In genomic region chr9:57750901-57751300, GRCm38 (mm10) we compare ENCODE assay signal across 1 mouse cellular context.
TF ChIP-seq lines count a peak whose summit lies in the region.

No protein-coding gene starts in this region.

TF ChIP-seq in CH12.LX, 34 proteins besides CTCF, POLR2A, EP300 and RAD21 (continued from another document):
- TF ChIP-seq POLR2AphosphoS2 (IDR thresholded peaks at IDR 0.05; ENCODE audit: low read depth, low read length), result no peak
- TF ChIP-seq ETS1 (conservative IDR thresholded peaks at IDR 0.05; ENCODE audit: low read depth, low read length), result no peak
- TF ChIP-seq USF2 (conservative IDR thresholded peaks at IDR 0.05; ENCODE audit: low read depth, low read length), result no peak
- TF ChIP-seq PAX5 (IDR thresholded peaks at IDR 0.05; ENCODE audit: low read length), result no peak
- TF ChIP-seq MAX (IDR thresholded peaks at IDR 0.05; ENCODE audit: low read length), result no peak
- no peak for TF ChIP-seq NELFE (IDR thresholded peaks at IDR 0.05; ENCODE audit: low read depth, low read length)
- no peak for TF ChIP-seq ZMIZ1 (IDR thresholded peaks at IDR 0.05; ENCODE audit: low read depth, low read length)
- no peak for TF ChIP-seq ZKSCAN1 (IDR thresholded peaks at IDR 0.05; ENCODE audit: borderline replicate concordance, low read depth, low read length)
- TF ChIP-seq MYC (IDR thresholded peaks at IDR 0.05; ENCODE audit: low read depth, low read length), result no peak
- no peak for TF ChIP-seq IRF4 (IDR thresholded peaks at IDR 0.05; ENCODE audit: low read depth, low read length)
- TF ChIP-seq SMC3 (IDR thresholded peaks at IDR 0.05; ENCODE audit: low read depth, low read length), result no peak
TF ChIP-seq in CH12.LX: peak in this region for 0.
